Mouse (Mus musculus) liver, adult 2 months (tissue): ENCODE results near the gene Hddc3. TPM values are rescaled to one million over a fixed set of nuclear protein-coding genes. Genes with fewer than 3 reads are reported as not detected.

Experiments used
- DNase-seq: peaks from one replicate; pipeline ENCODE4 v3.0.0-alpha.2; 2011; ENCODE audit warnings: low read depth, low spot score; ENCODE audit errors: extremely low read depth
- H3K27ac ChIP-seq: fragments of 200-500 bp; replicated peaks from 2 replicates; pipeline ENCODE4 v1.5.1; 2012; ENCODE audit warnings: low read depth, mild to moderate bottlenecking, control low read depth, inconsistent platforms, low read length; ENCODE audit not compliant: insufficient read depth
- H3K27me3 ChIP-seq: fragments of 200-500 bp; 2 replicates; pipeline ENCODE4 v1.6.1; 2012; ENCODE audit warnings: mild to moderate bottlenecking, moderate library complexity, low read length, inconsistent platforms; ENCODE audit not compliant: control insufficient read depth, insufficient read depth
- H3K36me3 ChIP-seq: fragments of 200-500 bp; 2 replicates; pipeline ENCODE4 v1.6.1; 2012; ENCODE audit warnings: low read length, inconsistent platforms; ENCODE audit not compliant: control insufficient read depth, insufficient read depth
- H3K4me1 ChIP-seq: fragments of 200-500 bp; 2 replicates; pipeline ENCODE4 v1.6.1; 2011; ENCODE audit warnings: low read length; ENCODE audit not compliant: control insufficient read depth, insufficient read depth
- H3K4me3 ChIP-seq: fragments of 200-500 bp; 2 replicates; pipeline ENCODE4 v1.5.1; 2011; ENCODE audit warnings: low read depth, mild to moderate bottlenecking, control low read depth, low read length, moderate library complexity; ENCODE audit not compliant: insufficient read depth
- H3K79me2 ChIP-seq: fragments of 200-500 bp; 2 replicates; pipeline ENCODE4 v1.6.1; 2012; ENCODE audit warnings: inconsistent platforms, mild to moderate bottlenecking, low read length, moderate library complexity; ENCODE audit not compliant: control insufficient read depth, insufficient read depth
- H3K9ac ChIP-seq: fragments of 200-500 bp; 2 replicates; pipeline ENCODE4 v1.6.1; 2012; ENCODE audit warnings: low read depth, mild to moderate bottlenecking, control low read depth, inconsistent platforms, low read length
- CTCF ChIP-seq: fragments of 200-500 bp; IDR thresholded peaks from 2 replicates; pipeline ENCODE4 v1.5.1; 2011; ENCODE audit warnings: low read depth, low read length, control low read depth
- POLR2A ChIP-seq: fragments of 200-500 bp; IDR thresholded peaks from 2 replicates; pipeline ENCODE4 v1.6.1; 2011; ENCODE audit warnings: low read length, control low read depth; ENCODE audit not compliant: insufficient read depth; ENCODE audit errors: extremely low read depth
- WGBS: fragments of 180-500 bp; shearing (Covaris S2); methylation state at CpG from one replicate; pipeline ENCODE4 v1.1.7; 2018; 5-methylcytosine and 5-hydroxymethylcytosine counted together
- polyA plus RNA-seq: library from polyadenylated mRNA; depleted of rRNA; stranded (reverse); fragments of >200 nt; gene quantifications from 2 replicates; pipeline ENCODE4 v1.2.3, GENCODE M21; 2012
- total RNA-seq: library from RNA; depleted of rRNA; stranded (reverse); fragments of >200 nt; gene quantifications from 2 replicates; pipeline ENCODE4 v1.2.3, GENCODE M21; 2014

The Hddc3 gene
- total and polyA plus RNA-seq, 2 experiments, result 8.7 to 28.3 TPM

GRCm38 (mm10) chr7:80346173-80346572, 3.3 kb downstream of the Hddc3 start:
- no peak overlapping the region for H3K27ac ChIP-seq
- H3K9ac ChIP-seq, result no peak overlapping the region
- no peak for DNase-seq
- peaks cover 2% of the 10 kb centered on the region; the same call in 1 of the 2 replicates for H3K36me3 ChIP-seq
- WGBS, result 73% methylated on average over 9 of the region's 9 CpGs
- peaks cover 4% of the 10 kb centered on the region; the same call in 1 of the 2 replicates for H3K4me1 ChIP-seq
- no peaks in the 10 kb centered on the region for H3K27me3 ChIP-seq
- H3K4me3 ChIP-seq, result no peak overlapping the region
- no peaks in the 10 kb centered on the region for H3K79me2 ChIP-seq
- TF ChIP-seq CTCF, result no peak
- TF ChIP-seq POLR2A, result no peak

- Histone ChIP-seq H3K27me3 (no peaks in the 10 kb centered on the region), H3K4me1 (peaks cover 4% of the 10 kb centered on the region; the same call in 1 of the 2 replicates), H3K9ac (no peak overlapping the region), H3K4me3 (no peak overlapping the region), H3K36me3 (peaks cover 3% of the 10 kb centered on the region; the same call in 1 of the 2 replicates), H3K79me2 (no peaks in the 10 kb centered on the region), H3K27ac (no peak overlapping the region)
- TF ChIP-seq CTCF (no peak), POLR2A (no peak)
- WGBS, result 40% methylated on average over 5 of the region's 5 CpGs
- peak; percentile 43 for DNase-seq
These were observed 3.9 kb downstream of the Hddc3 start for GRCm38 (mm10) chr7:80346830-80347229.

- Histone ChIP-seq H3K27me3 (no peaks in the 10 kb centered on the region), H3K36me3 (peaks cover 3% of the 10 kb centered on the region; the same call in 1 of the 2 replicates), H3K9ac (no peak overlapping the region), H3K4me1 (peaks cover 4% of the 10 kb centered on the region; the same call in 1 of the 2 replicates), H3K4me3 (no peak overlapping the region), H3K27ac (no peak overlapping the region), H3K79me2 (no peaks in the 10 kb centered on the region)
- TF ChIP-seq CTCF, result no peak
- no peak for TF ChIP-seq POLR2A
- no peak for DNase-seq
- WGBS, result 90% methylated on average over 13 of the region's 13 CpGs
These were observed 5.0 kb downstream of the Hddc3 start for GRCm38 (mm10) chr7:80347670-80348586.

- no peak overlapping the region for H3K4me3 ChIP-seq
- no peaks in the 10 kb centered on the region for H3K79me2 ChIP-seq
- H3K36me3 ChIP-seq, result peaks cover 3% of the 10 kb centered on the region; the same call in 1 of the 2 replicates
These were observed 7.9 kb downstream of the Hddc3 start for GRCm38 (mm10) chr7:80350808-80351207.

GRCm38 (mm10) chr7:80352920-80353319, 10.0 kb downstream of the Hddc3 start:
- no peak overlapping the region for H3K27ac ChIP-seq
- no peaks in the 10 kb centered on the region for H3K4me1 ChIP-seq
- DNase-seq, result no peak
- peaks cover 4% of the 10 kb centered on the region; the same call in 1 of the 2 replicates for H3K36me3 ChIP-seq
- no peak overlapping the region for H3K9ac ChIP-seq
- no peak for TF ChIP-seq CTCF
- TF ChIP-seq POLR2A, result no peak
- H3K4me3 ChIP-seq, result no peak overlapping the region
- 89% methylated on average over 8 of the region's 8 CpGs for WGBS
- H3K79me2 ChIP-seq, result no peaks in the 10 kb centered on the region
- no peaks in the 10 kb centered on the region for H3K27me3 ChIP-seq

More at GRCm38 (mm10) chr7:80350808-80351207, 7.9 kb downstream of the Hddc3 start:
- WGBS, result 76% methylated on average over 2 of the region's 2 CpGs
- no peak overlapping the region for H3K9ac ChIP-seq
- H3K27me3 ChIP-seq, result no peaks in the 10 kb centered on the region
- TF ChIP-seq CTCF, result no peak
- TF ChIP-seq POLR2A, result no peak
- H3K27ac ChIP-seq, result no peak overlapping the region
- H3K4me1 ChIP-seq, result no peaks in the 10 kb centered on the region
- DNase-seq, result no peak
